9 mouse cellular contexts compared by ENCODE assay signal in the genomic region with DNA sequence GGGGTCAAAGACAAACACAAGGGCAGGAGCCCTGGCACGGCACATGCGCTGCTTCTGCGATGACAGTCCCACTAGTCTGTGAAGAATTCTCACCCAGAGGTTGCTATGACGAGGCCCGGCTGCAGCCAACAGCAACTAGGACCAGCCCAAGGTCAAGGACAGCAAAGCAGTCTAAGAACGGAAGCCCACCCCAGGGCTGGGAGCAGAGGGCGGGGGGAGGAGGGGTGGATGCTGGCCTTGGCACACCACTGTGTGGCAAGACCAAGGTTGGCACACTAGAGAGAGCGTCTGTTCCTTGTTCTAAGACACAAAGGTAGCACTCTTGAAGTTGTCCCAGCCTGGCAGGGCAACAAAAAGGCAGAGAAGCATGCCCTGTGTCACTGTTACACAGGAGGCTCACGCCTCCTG. TPM values are rescaled to one million over a fixed set of nuclear protein-coding genes. Genes with fewer than 3 reads are reported as not detected.
DNase-seq lines count a peak whose midpoint lies in the region.
"Had no signal": no experiment of that assay in that cellular context is flagged by ENCODE, and none has a peak within 500 bp of the region (broad histone marks: within the 10 kb centered on the region; RNA-seq: fewer than 3 reads in every experiment).

No protein-coding gene starts in this region.

- peaks cover 42% of the 10 kb centered on the region for H3K4me1 ChIP-seq in brown adipose tissue, adult 24 weeks (ENCODE audit: control insufficient read depth, insufficient read depth, insufficient read length, low read length)

- H3K4me3 ChIP-seq in brown adipose tissue, adult 24 weeks (ENCODE audit: insufficient read depth, low read depth, low read length): no peak overlapping the region

- peak overlapping the region; percentile 73 for H3K27ac ChIP-seq in brown adipose tissue, adult 24 weeks (replicated peaks; ENCODE audit: low read depth, low read length)

- peak; percentile 1 to 7 for DNase-seq in layer of hippocampus, postnatal 36 days
- DNase-seq in layer of hippocampus, postnatal 14 days (ENCODE audit: low spot score in 2 of 2): no peak
- DNase-seq in ZHBTc4 (ENCODE audit: low read depth, low spot score): peak; percentile 37
- peak; percentile 63 to 74 for DNase-seq in heart, adult 9 months (ENCODE audit: low spot score in 2 of 2)
- DNase-seq in kidney, postnatal 25 days: peak; percentile 9 to 60
- DNase-seq in retina, postnatal 1 day: no peak
- DNase-seq in spleen, adult 12 weeks (ENCODE audit: low spot score): no peak

RNA-seq across cellular contexts. Expression of a gene that starts 10.9 kb away (rescaled TPM):
- 100 to 1,000 TPM; 147 to 150 TPM for total RNA-seq in layer of hippocampus, postnatal 36 days (2021)
- total RNA-seq in layer of hippocampus, postnatal 14 days (2021): 100 to 1,000 TPM; 152 to 158 TPM
- polyA plus RNA-seq in brown adipose tissue, adult 24 weeks (2012; ENCODE audit: insufficient read depth, insufficient read length, missing spikeins): 676 and 868 TPM in 2 replicates

RNA-seq across cellular contexts. Expression of a gene that starts 30.4 kb away (rescaled TPM):
- 100 to 1,000 TPM; 511 to 514 TPM for total RNA-seq in layer of hippocampus, postnatal 36 days (2021)
- 100 to 1,000 TPM; 521 to 544 TPM for total RNA-seq in layer of hippocampus, postnatal 14 days (2021)
- polyA plus RNA-seq in brown adipose tissue, adult 24 weeks (2012; ENCODE audit: insufficient read depth, insufficient read length, missing spikeins): 552 and 608 TPM in 2 replicates

RNA-seq across cellular contexts. Expression of a gene that starts 30.6 kb away (rescaled TPM):
- 10 to 100 TPM; 46.3 to 51.8 TPM for total RNA-seq in layer of hippocampus, postnatal 36 days (2021)
- 10 to 100 TPM; 31.8 to 33.7 TPM for total RNA-seq in layer of hippocampus, postnatal 14 days (2021)
- polyA plus RNA-seq in brown adipose tissue, adult 24 weeks (2012; ENCODE audit: insufficient read depth, insufficient read length, missing spikeins): 25.0 and 50.3 TPM in 2 replicates

RNA-seq across cellular contexts. Expression of a gene that starts 41.8 kb away (rescaled TPM):
- not detected for total RNA-seq in layer of hippocampus, postnatal 36 days (2021)
- not detected for total RNA-seq in layer of hippocampus, postnatal 14 days (2021)
- not detected in 2 replicates for polyA plus RNA-seq in brown adipose tissue, adult 24 weeks (2012; ENCODE audit: insufficient read depth, insufficient read length, missing spikeins)
- total RNA-seq: hematopoietic stem cell, adult 5-6 weeks had no signal

Comparison
In these comparisons a context has a peak if more than half of its experiments do, and no peak if none do; other contexts are left out.
1. DNase-seq: peak in layer of hippocampus, postnatal 36 days (2 of 2), ZHBTc4 (single experiment), heart, adult 9 months (2 of 2) and kidney, postnatal 25 days (2 of 2); none in layer of hippocampus, postnatal 14 days (0 of 2), retina, postnatal 1 day (single experiment) and spleen, adult 12 weeks (single experiment).